In genomic region chr10:4456409-4456808, GRCm38 (mm10) we compare ENCODE assay signal across 18 mouse cellular contexts. TPM values are rescaled to one million over a fixed set of nuclear protein-coding genes. Genes with fewer than 3 reads are reported as not detected.
A peak's percentile ranks its signal among the peaks of the same experiment; 100 is the strongest.
DNase-seq lines count a peak whose midpoint lies in the region; ATAC-seq and TF ChIP-seq lines count a peak whose summit lies in the region.
"Had no signal": no experiment of that assay in that cellular context is flagged by ENCODE, and none has a peak within 500 bp of the region (broad histone marks: within the 10 kb centered on the region; RNA-seq: fewer than 3 reads in every experiment).

No protein-coding gene starts in this region.

- no peak overlapping the region for H3K27ac ChIP-seq in lung, embryonic 14.5 days (ENCODE audit: low read depth)
- no peak overlapping the region for H3K27ac ChIP-seq in liver, postnatal 0 days (ENCODE audit: low read depth)
- H3K27ac ChIP-seq: gastrocnemius, adult 2 months; limb, embryonic 12.5 days; neural tube, embryonic 13.5 days had no signal

- no peak overlapping the region for H3K4me3 ChIP-seq in lung, embryonic 14.5 days (ENCODE audit: low read depth, low read length)
- no peak overlapping the region for H3K4me3 ChIP-seq in liver, postnatal 0 days (ENCODE audit: low read depth, low read length)
- H3K4me3 ChIP-seq: gastrocnemius, adult 2 months; limb, embryonic 12.5 days; neural tube, embryonic 13.5 days had no signal

- H3K4me2 ChIP-seq in lung, embryonic 14.5 days: no peak overlapping the region
- no peak overlapping the region for H3K4me2 ChIP-seq in liver, postnatal 0 days (ENCODE audit: low read depth, low read length)
- H3K4me2 ChIP-seq: limb, embryonic 12.5 days; midbrain, embryonic 11.5 days; neural tube, embryonic 13.5 days had no signal

- no peaks in the 10 kb centered on the region for H3K4me1 ChIP-seq in lung, embryonic 14.5 days (ENCODE audit: insufficient read depth)
- H3K4me1 ChIP-seq in liver, postnatal 0 days (ENCODE audit: insufficient read depth): no peaks in the 10 kb centered on the region
- H3K4me1 ChIP-seq: limb, embryonic 12.5 days; neural tube, embryonic 13.5 days had no signal

- no peaks in the 10 kb centered on the region for H3K9me3 ChIP-seq in lung, embryonic 14.5 days (ENCODE audit: low read depth, low read length)
- H3K9me3 ChIP-seq in liver, postnatal 0 days (ENCODE audit: low read length): no peaks in the 10 kb centered on the region
- H3K9me3 ChIP-seq: limb, embryonic 12.5 days; neural tube, embryonic 13.5 days had no signal

- no peaks in the 10 kb centered on the region for H3K27me3 ChIP-seq in lung, embryonic 14.5 days (ENCODE audit: insufficient read depth, low read length)
- H3K27me3 ChIP-seq in liver, postnatal 0 days (ENCODE audit: insufficient read depth, low read length): no peaks in the 10 kb centered on the region
- H3K27me3 ChIP-seq: limb, embryonic 12.5 days; neural tube, embryonic 13.5 days had no signal

- no peak for TF ChIP-seq EP300 in liver, postnatal 0 days (IDR thresholded peaks at IDR 0.05; ENCODE audit: low read depth)

- peaks cover 27% of the 10 kb centered on the region for H3K36me3 ChIP-seq in lung, embryonic 14.5 days (ENCODE audit: insufficient read depth)
- H3K36me3 ChIP-seq in liver, postnatal 0 days (replicated peaks; ENCODE audit: insufficient read depth, low read length): peaks cover 19% of the 10 kb centered on the region

- intact Hi-C loops in left cerebral cortex, postnatal 25 days (cut with DNase I): no loop called here

- ATAC-seq in lung, embryonic 14.5 days (ENCODE audit: insufficient read depth): peak; percentile 28; the same call in 1 of the 2 replicates
- ATAC-seq in activated CD4-positive, CD25-positive, alpha-beta regulatory T cell, adult 4 months: peak; percentile 59
- 0 out of 2 replicates have a peak, but pooled peaks have one; percentile 25 for ATAC-seq in liver, postnatal 0 days
- ATAC-seq: forebrain, postnatal 0 days; hindbrain, embryonic 16.5 days; intestine, postnatal 0 days had no signal

- H3K9ac ChIP-seq in lung, embryonic 14.5 days: no peak overlapping the region
- H3K9ac ChIP-seq in liver, postnatal 0 days (replicated peaks): no peak overlapping the region
- H3K9ac ChIP-seq: forebrain, postnatal 0 days; limb, embryonic 12.5 days; neural tube, embryonic 13.5 days had no signal

- TF ChIP-seq CTCF in lung, embryonic 14.5 days (IDR thresholded peaks at IDR 0.05; ENCODE audit: low read depth): no peak
- no peak for TF ChIP-seq CTCF in liver, postnatal 0 days (IDR thresholded peaks at IDR 0.05; ENCODE audit: low read depth)

- DNase-seq in lung, embryonic 14.5 days: no peak
- DNase-seq in lung, adult 18-20 months: no peak
- no peak for DNase-seq in liver, postnatal 0 days
- no peak for DNase-seq in cerebellum, adult 9-10 months
- DNase-seq in testis, postnatal 14 days (ENCODE audit: low spot score): no peak
- no peak for DNase-seq in left cerebral cortex, postnatal 25 days (ENCODE audit: low spot score in 2 of 2)
- DNase-seq: adrenal gland, postnatal 36 days; cerebellum, adult 2 months; forebrain, postnatal 0 days; gastrocnemius, adult 2 months; kidney, postnatal 25 days; thymus, adult 2 months had no signal

- 68% methylated on average over 4 of the region's 4 CpGs for WGBS in lung, embryonic 14.5 days
- 32% methylated on average over 4 of the region's 4 CpGs for WGBS in liver, postnatal 0 days (ENCODE audit: insufficient replicate concordance)

RNA-seq across cellular contexts. Expression of gene Armt1, which starts 24.1 kb away (rescaled TPM):
- polyA plus RNA-seq in lung, embryonic 14.5 days (2014; fragmentation: Nextera tagmentation; extraction: Ambion mirVana): 20.7 and 21.1 TPM in 2 replicates
- polyA plus RNA-seq in activated CD4-positive, CD25-positive, alpha-beta regulatory T cell, adult 4 months (2017; shearing (Covaris generic)): 10 to 100 TPM; 30.8 to 39.0 TPM
- polyA plus RNA-seq in liver, postnatal 0 days (2015; fragmentation: Nextera tagmentation; extraction: Ambion mirVana): 12.3 and 13.6 TPM in 2 replicates
- total RNA-seq in left cerebral cortex, postnatal 25 days (2021): 10 to 100 TPM; 19.5 to 22.0 TPM

RNA-seq across cellular contexts. Expression of gene Rmnd1, which starts 24.2 kb away (rescaled TPM):
- polyA plus RNA-seq in lung, embryonic 14.5 days (2014; fragmentation: Nextera tagmentation; extraction: Ambion mirVana): 46.0 and 46.3 TPM in 2 replicates
- 10 to 100 TPM; 34.0 to 47.7 TPM for polyA plus RNA-seq in activated CD4-positive, CD25-positive, alpha-beta regulatory T cell, adult 4 months (2017; shearing (Covaris generic))
- 15.6 and 16.6 TPM in 2 replicates for polyA plus RNA-seq in liver, postnatal 0 days (2015; fragmentation: Nextera tagmentation; extraction: Ambion mirVana)
- total RNA-seq in left cerebral cortex, postnatal 25 days (2021): 10 to 100 TPM; 36.3 to 44.6 TPM

RNA-seq across cellular contexts. Expression of gene Ccdc170, which starts 25.9 kb away (rescaled TPM):
- polyA plus RNA-seq in lung, embryonic 14.5 days (2014; fragmentation: Nextera tagmentation; extraction: Ambion mirVana): 0.12 TPM in 2 replicates
- not detected for polyA plus RNA-seq in activated CD4-positive, CD25-positive, alpha-beta regulatory T cell, adult 4 months (2017; shearing (Covaris generic))
- polyA plus RNA-seq in liver, postnatal 0 days (2015; fragmentation: Nextera tagmentation; extraction: Ambion mirVana): not detected in 2 replicates
- under 1 TPM; 0.25 to 0.46 TPM for total RNA-seq in left cerebral cortex, postnatal 25 days (2021)
- polyA plus RNA-seq: intestine, postnatal 0 days; neural tube, embryonic 13.5 days had no signal
